Mouse (Mus musculus) hindbrain, embryonic 14.5 days (tissue): ENCODE measurements around the gene Kif18a. TPM values are rescaled to one million over a fixed set of nuclear protein-coding genes. Genes with fewer than 3 reads are reported as not detected.

Source experiments
- polyA plus RNA-seq: library from polyadenylated mRNA; unstranded; fragments of >200 nt; fragmentation: Nextera tagmentation; extraction: Ambion mirVana; gene quantifications from 2 replicates; pipeline ENCODE4 v1.2.1, GENCODE M21; 2014

Kif18a gene
- polyA plus RNA-seq, 1 experiment from 2014 or later: 5.1 TPM

Other genes starting within 250 kb of the Kif18a start
- 10.6 and 11.5 TPM in 2 replicates for gene Mettl15, start within 50 bp of the Kif18a start, polyA plus RNA-seq